Mouse (Mus musculus): ENCODE data around the gene Shank1.

- no peak for TF ChIP-seq CTCF (IDR thresholded peaks at IDR 0.05; ENCODE audit: low read depth, low read length)
- TF ChIP-seq TAL1 (conservative IDR thresholded peaks at IDR 0.05; ENCODE audit: low read depth, low read length): no peak
- no peak for TF ChIP-seq GATA1 (IDR thresholded peaks at IDR 0.05; ENCODE audit: borderline replicate concordance, low read length)
- no peak for TF ChIP-seq POLR2AphosphoS5 (IDR thresholded peaks at IDR 0.05; ENCODE audit: insufficient replicate concordance, low read depth, low read length)
- TF ChIP-seq GATA2 (IDR thresholded peaks at IDR 0.05; ENCODE audit: borderline replicate concordance, low read depth, low read length): no peak
Observed at GRCm38 (mm10) chr7:44281586-44281985, 28.5 kb upstream of the Shank1 start.

Measured in G1E (cell line).